Mouse (Mus musculus): ENCODE data around the gene Btbd6. TPM values are rescaled to one million over a fixed set of nuclear protein-coding genes. Genes with fewer than 3 reads are reported as not detected.

Gene Btbd6
- total RNA-seq, 2 experiments from 2014 or later = 1.9 TPM; not detected in 1

- ATAC-seq (replicated peaks; ENCODE audit: low FRiP score, poor library complexity, severe bottlenecking) = no peak
These were observed 23.8 kb upstream of the Btbd6 start for GRCm38 (mm10) chr12:112952433-112952832.

DNA sequence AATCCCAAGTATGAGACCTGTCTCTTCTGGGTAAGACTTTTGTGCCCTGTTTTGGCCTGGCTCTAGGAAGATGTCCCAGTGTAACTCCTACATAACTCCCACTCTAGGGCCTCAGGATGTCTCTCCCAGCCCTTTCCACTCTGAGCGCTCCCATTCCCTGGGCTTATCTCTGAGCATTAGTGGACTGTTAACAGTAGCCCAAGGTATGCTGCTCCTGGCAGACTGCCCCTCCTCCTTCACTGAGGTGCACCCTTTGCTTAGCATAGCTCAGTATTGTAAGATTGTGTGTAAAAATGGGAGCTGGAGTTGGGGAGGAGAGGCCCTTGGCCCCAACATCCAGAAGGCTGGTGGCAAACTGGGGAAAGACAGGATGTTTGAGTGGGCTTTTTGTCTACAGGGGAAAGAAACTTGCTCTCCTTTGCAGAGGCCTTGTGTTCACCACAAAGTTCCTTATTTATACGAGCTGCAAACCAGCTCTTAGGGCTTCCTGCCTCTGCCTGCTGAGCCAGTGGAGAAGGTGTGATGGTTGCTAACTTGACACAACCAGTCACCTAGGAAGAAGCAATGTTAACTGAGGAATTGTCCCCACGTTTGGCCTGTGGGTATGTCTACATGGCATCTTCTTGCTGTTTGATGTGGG is 23.2 kb upstream of the Btbd6 start:
- no peak for ATAC-seq (replicated peaks; ENCODE audit: low FRiP score, poor library complexity, severe bottlenecking)

DNA sequence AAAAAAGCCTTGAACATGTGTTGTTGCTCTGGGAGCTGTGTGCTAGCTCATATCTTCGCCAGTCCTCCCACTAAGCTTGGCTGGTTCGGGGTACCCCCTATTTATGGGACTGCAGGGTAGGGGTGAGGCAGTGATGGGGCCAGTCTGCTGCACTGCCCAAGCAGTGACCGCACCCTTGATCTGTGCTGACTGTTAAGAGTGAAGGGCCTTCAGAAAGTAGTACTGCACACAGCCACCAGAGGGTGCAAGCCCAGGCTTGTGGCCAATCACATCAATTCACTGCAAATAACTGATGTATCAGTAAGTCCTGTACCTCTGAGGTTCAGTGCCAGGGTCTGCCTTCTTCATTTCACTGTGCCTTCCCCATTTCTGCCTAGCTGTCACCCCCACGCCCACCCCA is 20.5 kb upstream of the Btbd6 start:
- ATAC-seq (replicated peaks; ENCODE audit: low FRiP score, poor library complexity, severe bottlenecking) = peak; percentile 79

GRCm38 (mm10) chr12:112958303-112958702 is 18.0 kb upstream of the Btbd6 start:
- no peak for ATAC-seq (replicated peaks; ENCODE audit: low FRiP score, poor library complexity, severe bottlenecking)

- no peak for ATAC-seq (replicated peaks; ENCODE audit: low FRiP score, poor library complexity, severe bottlenecking)
These were observed 16.9 kb upstream of the Btbd6 start for GRCm38 (mm10) chr12:112959421-112959820.

- ATAC-seq (replicated peaks; ENCODE audit: low FRiP score, poor library complexity, severe bottlenecking) = no peak
These were observed 14.9 kb upstream of the Btbd6 start for GRCm38 (mm10) chr12:112961428-112961827.

DNA sequence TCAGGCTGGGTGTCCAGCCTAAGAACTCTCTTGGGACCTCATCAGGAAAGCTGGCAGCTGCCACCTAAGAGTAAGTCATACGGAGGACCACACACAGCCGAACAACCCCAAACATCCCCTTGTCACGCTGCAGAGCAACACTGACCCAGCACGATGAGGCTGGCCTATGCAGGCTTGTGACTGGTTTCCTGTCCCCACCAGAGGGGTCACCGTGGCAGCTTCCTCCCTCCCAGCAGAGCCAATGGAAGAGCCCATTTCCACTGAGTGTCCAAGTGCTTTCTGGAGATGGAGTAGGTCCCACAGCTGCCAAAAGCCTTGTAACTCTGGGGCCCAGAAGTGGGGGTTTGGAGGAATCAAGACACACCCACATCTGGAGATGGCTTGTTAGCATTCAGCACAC is 14.4 kb upstream of the Btbd6 start:
- no peak for ATAC-seq (replicated peaks; ENCODE audit: low FRiP score, poor library complexity, severe bottlenecking)

DNA sequence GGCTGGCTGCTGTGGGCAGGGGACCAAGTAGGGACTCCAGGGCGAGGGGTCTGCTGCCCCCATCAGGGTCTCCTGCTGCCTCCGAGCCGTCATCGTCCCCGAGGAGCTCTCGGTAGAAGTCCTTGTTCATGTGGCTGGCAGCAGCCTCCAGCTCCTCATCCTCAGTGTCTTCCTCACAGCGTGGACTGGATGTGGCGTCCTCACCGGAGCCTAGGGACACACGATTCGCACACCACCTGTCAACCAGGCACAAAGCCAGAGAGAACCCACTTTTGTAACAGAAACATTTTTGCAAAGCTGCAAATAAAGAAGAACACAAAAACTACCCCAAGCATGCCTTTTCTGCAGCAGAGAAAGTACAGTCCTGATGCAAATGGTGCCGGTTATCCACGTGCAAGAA is 10.5 kb upstream of the Btbd6 start:
- no peak for ATAC-seq (replicated peaks; ENCODE audit: low FRiP score, poor library complexity, severe bottlenecking)

DNA sequence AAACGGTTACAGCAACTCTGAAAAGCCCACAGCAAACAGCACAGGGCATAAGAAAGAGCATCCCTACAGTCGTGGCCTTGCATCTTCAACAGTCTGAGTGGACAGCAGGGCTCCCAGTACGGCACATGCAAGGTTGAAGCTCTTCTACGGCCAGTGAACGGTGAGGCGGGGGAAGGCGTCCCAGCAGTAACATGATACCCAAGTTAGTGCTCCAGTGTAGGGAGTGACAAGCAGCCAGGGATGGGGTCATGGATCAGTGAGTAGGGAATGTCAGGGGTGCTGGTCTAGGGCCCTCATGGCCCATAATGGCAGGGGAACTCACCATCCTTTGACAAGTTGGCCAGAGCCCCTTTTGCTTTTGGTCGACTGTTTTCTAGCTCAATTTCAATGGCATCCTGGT is 7.3 kb upstream of the Btbd6 start:
- ATAC-seq (replicated peaks; ENCODE audit: low FRiP score, poor library complexity, severe bottlenecking) = no peak

GRCm38 (mm10) chr12:112969616-112970015 is 6.7 kb upstream of the Btbd6 start:
- ATAC-seq (replicated peaks; ENCODE audit: low FRiP score, poor library complexity, severe bottlenecking) = no peak

DNA sequence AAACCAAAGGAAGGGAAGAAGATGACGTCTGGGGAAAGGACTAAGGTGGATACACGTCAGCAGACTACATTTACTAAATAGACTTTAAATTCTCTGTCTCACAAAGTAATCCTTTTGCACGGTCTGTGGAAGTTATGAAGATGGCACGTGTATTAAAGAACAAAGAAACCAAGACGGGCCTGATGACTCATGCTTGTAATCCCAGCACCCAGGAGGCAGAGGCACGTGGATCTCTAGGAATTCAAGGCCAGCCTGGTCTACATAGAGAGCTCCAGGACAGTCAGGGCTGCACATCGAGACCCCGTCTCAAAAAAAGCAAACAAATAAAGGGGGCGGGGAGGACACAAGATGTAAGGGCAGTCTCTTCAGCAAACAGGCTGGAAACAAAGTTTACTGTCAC is 1.5 kb upstream of the Btbd6 start:
- ATAC-seq (replicated peaks; ENCODE audit: low FRiP score, poor library complexity, severe bottlenecking) = no peak

DNA sequence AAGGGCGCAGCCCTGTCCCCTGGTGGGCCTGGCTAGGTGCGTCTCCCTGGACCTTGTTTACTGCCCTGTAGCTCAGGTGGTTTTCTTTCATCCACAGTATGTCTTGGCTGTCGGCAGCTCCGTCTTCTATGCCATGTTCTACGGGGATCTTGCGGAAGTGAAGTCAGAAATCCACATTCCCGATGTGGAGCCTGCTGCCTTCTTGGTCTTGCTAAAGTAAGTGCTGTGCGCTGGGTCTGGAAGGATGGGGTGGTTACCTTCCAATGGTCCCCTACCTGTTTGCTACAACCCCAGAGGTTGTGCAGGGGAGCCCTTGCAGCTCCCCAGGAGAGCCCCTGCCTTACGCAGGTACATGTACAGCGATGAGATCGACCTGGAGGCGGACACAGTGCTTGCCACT is 874 bp downstream of the Btbd6 start:
- no peak for ATAC-seq (replicated peaks; ENCODE audit: low FRiP score, poor library complexity, severe bottlenecking)

DNA sequence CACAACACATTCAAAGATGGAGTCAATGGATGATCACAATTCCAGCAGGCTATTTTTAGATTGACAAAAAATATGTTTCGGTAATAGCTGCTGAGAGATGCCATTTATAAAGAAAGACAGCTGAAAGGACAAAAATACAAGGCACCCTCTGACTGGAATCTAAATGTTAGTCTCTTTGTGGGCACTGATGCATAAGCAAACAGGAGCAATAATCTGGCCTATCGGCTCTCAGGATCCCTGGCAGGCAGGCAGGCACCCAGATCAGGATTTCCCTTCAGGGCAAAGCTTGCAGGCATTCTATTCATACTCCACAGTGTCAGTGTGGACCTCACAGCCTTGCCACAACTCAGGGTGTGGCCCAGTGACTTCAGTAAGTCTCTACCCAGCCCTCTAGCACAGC is 5.7 kb downstream of the Btbd6 start:
- no peak for ATAC-seq (replicated peaks; ENCODE audit: low FRiP score, poor library complexity, severe bottlenecking)

DNA sequence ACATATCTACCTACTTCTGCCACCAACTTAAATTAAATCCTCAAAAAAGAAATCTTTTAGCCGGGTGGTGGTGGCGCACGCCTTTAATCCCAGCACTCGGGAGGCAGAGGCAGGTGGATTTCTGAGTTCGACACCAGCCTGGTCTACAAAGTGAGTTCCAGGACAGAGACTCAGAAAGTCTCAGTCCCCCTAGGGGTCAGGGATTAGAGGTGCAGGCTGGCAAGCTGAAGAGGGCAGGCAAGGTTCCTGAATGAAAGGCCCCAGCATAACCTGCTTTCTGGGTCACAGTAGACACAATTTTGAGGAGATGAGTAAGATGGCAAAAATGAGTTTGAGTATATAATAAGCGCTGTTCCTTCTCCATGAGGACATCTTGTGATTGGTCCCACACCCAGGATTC is 9.1 kb downstream of the Btbd6 start:
- ATAC-seq (replicated peaks; ENCODE audit: low FRiP score, poor library complexity, severe bottlenecking) = 0 out of 2 replicates have a peak, but pooled peaks have one; percentile 57

DNA sequence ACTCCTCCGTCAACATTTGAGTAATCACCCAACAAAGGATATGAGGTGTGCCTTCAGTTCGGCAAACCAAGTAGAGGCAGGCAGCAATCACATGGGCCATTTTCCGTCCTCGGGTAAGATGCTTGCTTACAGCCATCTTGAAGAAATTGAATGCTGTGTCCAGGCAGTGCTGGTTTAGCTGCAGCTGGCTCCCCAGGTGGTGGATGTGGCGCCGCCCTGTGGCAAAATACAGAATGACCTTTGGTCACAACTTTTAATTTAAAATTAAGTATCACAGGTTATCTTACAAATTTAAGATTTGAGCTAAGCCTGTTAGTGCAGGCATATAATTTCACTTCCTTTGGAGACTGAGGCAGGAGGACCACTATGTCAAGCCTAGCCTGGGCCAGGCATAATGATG is 11.6 kb downstream of the Btbd6 start:
- ATAC-seq (replicated peaks; ENCODE audit: low FRiP score, poor library complexity, severe bottlenecking) = no peak

DNA sequence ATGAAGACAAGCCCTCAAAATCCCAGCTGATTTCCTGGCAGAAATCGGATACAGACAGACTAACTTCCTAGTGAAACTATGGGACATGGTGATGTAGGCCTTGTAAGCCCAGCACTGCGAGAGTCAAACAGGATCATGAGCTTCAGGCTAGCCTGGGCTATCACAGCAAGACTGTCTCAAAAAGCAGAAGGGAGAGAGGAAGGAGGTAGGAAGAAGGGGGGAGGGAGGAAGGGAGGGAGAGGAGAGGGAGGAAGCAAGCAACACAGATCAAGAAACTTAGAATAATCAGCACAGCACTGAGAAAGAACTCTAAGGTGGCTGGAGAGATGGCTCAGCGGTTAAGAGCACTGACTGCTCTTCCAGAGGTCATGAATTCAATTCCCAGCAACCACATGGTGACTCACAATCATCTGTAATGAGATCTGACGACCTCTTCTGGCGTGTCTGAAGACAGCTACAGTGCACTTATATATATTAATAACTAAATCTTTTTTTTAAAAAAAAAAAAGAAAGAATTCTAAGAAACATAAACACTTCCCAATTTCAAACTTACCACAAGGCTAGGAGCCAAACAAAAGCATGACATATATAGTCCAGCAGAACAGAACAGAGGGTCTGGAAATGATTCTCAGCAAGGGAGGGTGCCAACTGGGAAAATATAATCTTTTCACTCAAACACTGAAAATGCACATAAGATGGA is 14.6 kb downstream of the Btbd6 start:
- no peak for ATAC-seq (replicated peaks; ENCODE audit: low FRiP score, poor library complexity, severe bottlenecking)

DNA sequence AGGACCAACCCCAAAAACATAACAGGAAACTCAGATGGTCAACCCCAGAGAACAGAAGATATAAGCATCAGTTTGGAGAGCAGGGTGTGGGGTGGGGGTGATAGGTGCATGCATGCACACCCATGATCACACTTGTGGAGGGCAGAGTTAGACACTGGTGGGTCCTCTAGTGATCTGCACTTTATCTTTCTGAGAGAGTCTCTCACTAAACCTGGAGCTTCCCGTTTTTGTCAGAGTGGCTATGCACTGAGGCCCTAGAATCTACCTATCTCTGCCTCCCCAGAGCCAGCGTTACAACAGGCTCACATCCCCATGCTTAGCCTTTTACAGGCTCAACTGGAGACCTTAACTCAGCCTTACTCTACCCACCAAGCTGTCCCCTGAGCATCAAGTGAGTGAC is 15.2 kb downstream of the Btbd6 start:
- 0 out of 2 replicates have a peak, but pooled peaks have one; percentile 8 for ATAC-seq (replicated peaks; ENCODE audit: low FRiP score, poor library complexity, severe bottlenecking)

GRCm38 (mm10) chr12:112994153-112994552 is 17.9 kb downstream of the Btbd6 start:
- no peak for ATAC-seq (replicated peaks; ENCODE audit: low FRiP score, poor library complexity, severe bottlenecking)

- peak; percentile 8; the same call in 1 of the 2 replicates for ATAC-seq (replicated peaks; ENCODE audit: low FRiP score, poor library complexity, severe bottlenecking)
These were observed 23.4 kb downstream of the Btbd6 start for GRCm38 (mm10) chr12:112999569-113000293.

GRCm38 (mm10) chr12:113000294-113001132 is 24.2 kb downstream of the Btbd6 start, which contains the start of gene Brf1:
Gene Brf1 (minus strand): TSS chr12:113000704.
- ATAC-seq (replicated peaks; ENCODE audit: low FRiP score, poor library complexity, severe bottlenecking) = peak; percentile 89
